Mouse (Mus musculus): ENCODE results near the gene 1110032A03Rik. TPM values are rescaled to one million over a fixed set of nuclear protein-coding genes. Genes with fewer than 3 reads are reported as not detected.

1110032A03Rik gene
- polyA plus RNA-seq, 1 experiment from 2014 or later: 23.2 TPM

- 84% methylated on average over 2 of the region's 2 CpGs for WGBS
- Histone ChIP-seq H3K9me3 (no peaks in the 10 kb centered on the region), H3K27me3 (ENCODE audit: poor library complexity, severe bottlenecking) (no peaks in the 10 kb centered on the region), H3K36me3 (replicated peaks) (peaks cover 6% of the 10 kb centered on the region), H3K4me3 (no peak overlapping the region), H3K4me1 (peaks cover 66% of the 10 kb centered on the region), H3K27ac (peak overlapping the region; percentile 31; the same call in 1 of the 2 replicates)
- DNase-seq (ENCODE audit: extremely low spot score, low spot score): no peak
These were observed 51.2 kb downstream of the 1110032A03Rik start for GRCm38 (mm10) chr9:50724147-50724546.

GRCm38 (mm10) chr9:50723406-50723805 lies 51.9 kb downstream of the 1110032A03Rik start:
- Histone ChIP-seq H3K4me3 (no peak overlapping the region), H3K9me3 (no peaks in the 10 kb centered on the region), H3K36me3 (replicated peaks) (peaks cover 6% of the 10 kb centered on the region), H3K27ac (no peak overlapping the region), H3K4me1 (peaks cover 63% of the 10 kb centered on the region), H3K27me3 (ENCODE audit: poor library complexity, severe bottlenecking) (no peaks in the 10 kb centered on the region)
- 93% methylated on average over 7 of the region's 7 CpGs for WGBS
- no peak for DNase-seq (ENCODE audit: extremely low spot score, low spot score)

- 0 out of 2 replicates have a peak overlapping the region, but pooled peaks have one; percentile 25 for H3K27ac ChIP-seq
- no peak for DNase-seq (ENCODE audit: extremely low spot score, low spot score)
- no peaks in the 10 kb centered on the region for H3K9me3 ChIP-seq
- peaks cover 11% of the 10 kb centered on the region for H3K36me3 ChIP-seq (replicated peaks)
- H3K4me1 ChIP-seq: peaks cover 54% of the 10 kb centered on the region
- 63% methylated on average over 8 of the region's 8 CpGs for WGBS
- no peaks in the 10 kb centered on the region for H3K27me3 ChIP-seq (ENCODE audit: poor library complexity, severe bottlenecking)
- H3K4me3 ChIP-seq: no peak overlapping the region
These were observed 52.8 kb downstream of the 1110032A03Rik start for GRCm38 (mm10) chr9:50722451-50722911.

- H3K9me3 ChIP-seq: no peaks in the 10 kb centered on the region
- H3K4me3 ChIP-seq: no peak overlapping the region
- H3K4me1 ChIP-seq: peaks cover 40% of the 10 kb centered on the region
- 51% methylated on average over 12 of the region's 12 CpGs for WGBS
- peaks cover 18% of the 10 kb centered on the region for H3K36me3 ChIP-seq (replicated peaks)
- DNase-seq (ENCODE audit: extremely low spot score, low spot score): no peak
- no peaks in the 10 kb centered on the region for H3K27me3 ChIP-seq (ENCODE audit: poor library complexity, severe bottlenecking)
- H3K27ac ChIP-seq: no peak overlapping the region
These were observed 54.3 kb downstream of the 1110032A03Rik start for GRCm38 (mm10) chr9:50721061-50721460.

- no peaks in the 10 kb centered on the region for H3K27me3 ChIP-seq (ENCODE audit: poor library complexity, severe bottlenecking)
- no peak overlapping the region for H3K4me3 ChIP-seq
- 89% methylated on average over 4 of the region's 4 CpGs for WGBS
- no peak overlapping the region for H3K27ac ChIP-seq
- H3K4me1 ChIP-seq: peaks cover 19% of the 10 kb centered on the region
- DNase-seq (ENCODE audit: extremely low spot score, low spot score): no peak
- H3K9me3 ChIP-seq: no peaks in the 10 kb centered on the region
- peaks cover 21% of the 10 kb centered on the region for H3K36me3 ChIP-seq (replicated peaks)
These were observed 56.4 kb downstream of the 1110032A03Rik start for GRCm38 (mm10) chr9:50718878-50719277.

- H3K4me1 ChIP-seq: no peaks in the 10 kb centered on the region
- no peak overlapping the region for H3K4me3 ChIP-seq
- H3K36me3 ChIP-seq (replicated peaks): peaks cover 28% of the 10 kb centered on the region
- no peak overlapping the region for H3K27ac ChIP-seq
- no peak for DNase-seq (ENCODE audit: extremely low spot score, low spot score)
- H3K9me3 ChIP-seq: no peaks in the 10 kb centered on the region
- H3K27me3 ChIP-seq (ENCODE audit: poor library complexity, severe bottlenecking): no peaks in the 10 kb centered on the region
- 72% methylated on average over 4 of the region's 4 CpGs for WGBS
These were observed 61.1 kb downstream of the 1110032A03Rik start for GRCm38 (mm10) chr9:50714188-50714587.

Other genes starting within 250 kb of the 1110032A03Rik start
- 81.2 and 86.5 TPM in 2 replicates for gene Pts, start 246.8 kb downstream of the 1110032A03Rik start, polyA plus RNA-seq (2016; fragmentation: Nextera tagmentation; extraction: Ambion mirVana)
- gene Il18, start 220.7 kb downstream of the 1110032A03Rik start, polyA plus RNA-seq (2016; fragmentation: Nextera tagmentation; extraction: Ambion mirVana): 3.7 and 4.5 TPM in 2 replicates
- gene Bco2, start 220.3 kb downstream of the 1110032A03Rik start, polyA plus RNA-seq (2016; fragmentation: Nextera tagmentation; extraction: Ambion mirVana): 0.25 TPM in 2 replicates
- 0.17 TPM in 1 of 2 replicates, not detected in the other for gene Tex12, start 214.2 kb downstream of the 1110032A03Rik start, polyA plus RNA-seq (2016; fragmentation: Nextera tagmentation; extraction: Ambion mirVana)
- gene Sdhd, start 171.7 kb downstream of the 1110032A03Rik start, polyA plus RNA-seq (2016; fragmentation: Nextera tagmentation; extraction: Ambion mirVana): 325 and 340 TPM in 2 replicates
- 308 and 321 TPM in 2 replicates for gene Timm8b, start 171.6 kb downstream of the 1110032A03Rik start, polyA plus RNA-seq (2016; fragmentation: Nextera tagmentation; extraction: Ambion mirVana)
- gene Pih1d2, start 158.2 kb downstream of the 1110032A03Rik start, polyA plus RNA-seq (2016; fragmentation: Nextera tagmentation; extraction: Ambion mirVana): 6.5 and 7.9 TPM in 2 replicates
- gene Nkapd1, start 158.1 kb downstream of the 1110032A03Rik start, polyA plus RNA-seq (2016; fragmentation: Nextera tagmentation; extraction: Ambion mirVana): 20.5 and 22.1 TPM in 2 replicates
- 54.0 and 59.0 TPM in 2 replicates for gene Dlat, start 115.7 kb downstream of the 1110032A03Rik start, polyA plus RNA-seq (2016; fragmentation: Nextera tagmentation; extraction: Ambion mirVana)
- gene Dixdc1, start 36.0 kb downstream of the 1110032A03Rik start, polyA plus RNA-seq (2016; fragmentation: Nextera tagmentation; extraction: Ambion mirVana): 22.2 and 23.0 TPM in 2 replicates
- 2.1 and 2.5 TPM in 2 replicates for gene 2310030G06Rik, start 29.0 kb downstream of the 1110032A03Rik start, polyA plus RNA-seq (2016; fragmentation: Nextera tagmentation; extraction: Ambion mirVana)
- gene Cryab, start 24.2 kb downstream of the 1110032A03Rik start, polyA plus RNA-seq (2016; fragmentation: Nextera tagmentation; extraction: Ambion mirVana): 3.2 and 5.7 TPM in 2 replicates
- 0.69 and 1.1 TPM in 2 replicates for gene Hspb2, start 23.2 kb downstream of the 1110032A03Rik start, polyA plus RNA-seq (2016; fragmentation: Nextera tagmentation; extraction: Ambion mirVana)
- gene Fdxacb1, start 7.3 kb downstream of the 1110032A03Rik start, polyA plus RNA-seq (2016; fragmentation: Nextera tagmentation; extraction: Ambion mirVana): 12.2 and 14.5 TPM in 2 replicates
- gene Alg9, start 501 bp downstream of the 1110032A03Rik start, polyA plus RNA-seq (2016; fragmentation: Nextera tagmentation; extraction: Ambion mirVana): 35.0 and 36.9 TPM in 2 replicates
- 170 and 171 TPM in 2 replicates for gene Ppp2r1b, start 69.8 kb upstream of the 1110032A03Rik start, polyA plus RNA-seq (2016; fragmentation: Nextera tagmentation; extraction: Ambion mirVana)
- 18.2 and 19.2 TPM in 2 replicates for gene Sik2, start 233.6 kb upstream of the 1110032A03Rik start, polyA plus RNA-seq (2016; fragmentation: Nextera tagmentation; extraction: Ambion mirVana)